Mouse (Mus musculus) forebrain, embryonic 16.5 days (tissue): Measurements from ENCODE around the gene Hspb11. TPM values are rescaled to one million over a fixed set of nuclear protein-coding genes. Genes with fewer than 3 reads are reported as not detected.

Experiments
- ATAC-seq: fragments of 200-750 bp; cut with Nextera tagmentation; 2 replicates; pipeline ENCODE4 v1.8.0; 2017; ENCODE audit warnings: mild to moderate bottlenecking, moderate library complexity
- H3K27ac ChIP-seq: fragments of 300-500 bp; sonication (generic); 2 replicates; pipeline ENCODE4 v1.5.1; 2014; ENCODE audit warnings: low read length, control low read depth
- H3K27me3 ChIP-seq: fragments of 300-500 bp; sonication (generic); replicated peaks from 2 replicates; pipeline ENCODE4 v1.6.1; 2014; ENCODE audit warnings: low read length; ENCODE audit not compliant: control insufficient read depth, insufficient read depth
- H3K36me3 ChIP-seq: fragments of 300-500 bp; sonication (generic); 2 replicates; pipeline ENCODE4 v1.6.1; 2014; ENCODE audit not compliant: control insufficient read depth, insufficient read depth
- H3K4me1 ChIP-seq: fragments of 300-500 bp; sonication (generic); replicated peaks from 2 replicates; pipeline ENCODE4 v1.6.1; 2014; ENCODE audit warnings: low read length; ENCODE audit not compliant: control insufficient read depth, insufficient read depth
- H3K4me2 ChIP-seq: fragments of 300-500 bp; sonication (generic); 2 replicates; pipeline ENCODE4 v1.6.1; 2014; ENCODE audit warnings: mild to moderate bottlenecking, low read length, control low read depth
- H3K4me3 ChIP-seq: fragments of 300-500 bp; sonication (generic); replicated peaks from 2 replicates; pipeline ENCODE4 v1.5.1; 2014; ENCODE audit warnings: mild to moderate bottlenecking, low read length, control low read depth
- H3K9ac ChIP-seq: fragments of 300-500 bp; sonication (generic); replicated peaks from 2 replicates; pipeline ENCODE4 v1.6.1; 2014; ENCODE audit warnings: low read depth, low read length, control low read depth
- H3K9me3 ChIP-seq: fragments of 300-500 bp; sonication (generic); 2 replicates; pipeline ENCODE4 v1.6.1; 2016; ENCODE audit warnings: low read length; ENCODE audit not compliant: control insufficient read depth
- WGBS: fragments of 180-500 bp; shearing (Covaris S2); extraction: QIAGEN DNeasy Blood & Tissue Kit; methylation state at CpG from one replicate; pipeline ENCODE4 v1.1.7; 2014; 5-methylcytosine and 5-hydroxymethylcytosine counted together
- polyA plus RNA-seq: library from polyadenylated mRNA; unstranded; fragments of >200 nt; fragmentation: Nextera tagmentation; extraction: Ambion mirVana; gene quantifications from 2 replicates; pipeline ENCODE4 v1.2.1, GENCODE M21; 2015

The Hspb11 gene
- polyA plus RNA-seq, 1 experiment from 2014 or later, result 34.6 TPM

- Histone ChIP-seq H3K4me1 (no peaks in the 10 kb centered on the region), H3K9ac (no peak overlapping the region), H3K27ac (no peak overlapping the region), H3K4me2 (no peak overlapping the region), H3K36me3 (peaks cover 13% of the 10 kb centered on the region), H3K4me3 (no peak overlapping the region), H3K9me3 (no peaks in the 10 kb centered on the region), H3K27me3 (no peaks in the 10 kb centered on the region)
- no peak for ATAC-seq
- WGBS, result 96% methylated on average over 2 of the region's 2 CpGs
Measured at GRCm38 (mm10) chr4:107323113-107323512, 69.7 kb downstream of the Hspb11 start.

GRCm38 (mm10) chr4:107328530-107328929 is 75.1 kb downstream of the Hspb11 start:
- no peak for ATAC-seq
- no peak overlapping the region for H3K27ac ChIP-seq
- H3K4me2 ChIP-seq, result no peak overlapping the region
- no peaks in the 10 kb centered on the region for H3K36me3 ChIP-seq
- H3K9me3 ChIP-seq, result no peaks in the 10 kb centered on the region
- no peaks in the 10 kb centered on the region for H3K4me1 ChIP-seq
- 95% methylated on average over 8 of the region's 8 CpGs for WGBS
- no peak overlapping the region for H3K9ac ChIP-seq
- H3K27me3 ChIP-seq, result no peaks in the 10 kb centered on the region
- no peak overlapping the region for H3K4me3 ChIP-seq

Other genes with a start within 250 kb of the Hspb11 start
- 74.3 and 90.5 TPM in 2 replicates for gene Mrpl37, start 186.7 kb upstream of the Hspb11 start, polyA plus RNA-seq
- 3.3 and 4.0 TPM in 2 replicates for gene Cyb5rl, start 186.6 kb upstream of the Hspb11 start, polyA plus RNA-seq
- not detected in 2 replicates for gene Cdcp2, start 156.7 kb upstream of the Hspb11 start, polyA plus RNA-seq
- 375 and 431 TPM in 2 replicates for gene Tmem59, start 75.2 kb upstream of the Hspb11 start, polyA plus RNA-seq
- gene Tceanc2, start 74.5 kb upstream of the Hspb11 start, polyA plus RNA-seq, result 21.1 TPM in 2 replicates
- not detected in 2 replicates for gene Ldlrad1, start 44.4 kb upstream of the Hspb11 start, polyA plus RNA-seq
- gene Lrrc42, start 61 bp upstream of the Hspb11 start, polyA plus RNA-seq, result 58.6 and 59.9 TPM in 2 replicates
- gene Dio1, start 53.6 kb downstream of the Hspb11 start, polyA plus RNA-seq, result not detected in 2 replicates
- 52.0 and 55.4 TPM in 2 replicates for gene Yipf1, start 60.8 kb downstream of the Hspb11 start, polyA plus RNA-seq
- gene Ndc1, start 114.2 kb downstream of the Hspb11 start, polyA plus RNA-seq, result 19.9 and 21.9 TPM in 2 replicates
- 1.1 TPM in 2 replicates for gene Glis1, start 181.0 kb downstream of the Hspb11 start, polyA plus RNA-seq